Mouse (Mus musculus): ENCODE data around the gene Icam1.
A peak's percentile ranks its signal among the peaks of the same experiment; 100 is the strongest.
"Not testable (repeated sequence)": the region's sequence is repeated elsewhere in the genome, so short reads cannot be mapped to it uniquely, and the experiment has no call there.

Gene Icam1

DNA sequence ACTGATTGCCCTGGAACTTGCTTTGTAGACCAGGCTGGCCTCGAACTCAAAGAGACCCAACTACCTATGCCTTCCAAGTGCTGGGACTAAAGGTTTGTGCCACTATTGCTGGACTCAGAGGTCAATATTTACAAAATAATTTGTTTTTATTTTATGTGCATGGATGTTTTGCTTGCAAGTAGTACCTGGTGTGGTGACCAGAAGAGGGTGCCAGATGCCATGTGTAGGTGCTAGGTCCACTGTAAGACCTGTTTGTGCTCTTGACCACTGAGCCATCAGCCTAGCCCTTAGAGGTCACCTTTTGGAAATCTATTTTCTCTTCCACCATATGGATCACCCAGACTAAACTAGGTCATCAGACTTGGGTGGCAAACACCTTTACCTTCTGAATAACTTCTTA is 6.9 kb downstream of the Icam1 start:
- DNase-seq (ENCODE audit: low spot score in 2 of 2): no peak

GRCm38 (mm10) chr9:21025258-21025810 is 9.5 kb downstream of the Icam1 start:
- DNase-seq (ENCODE audit: low spot score in 2 of 2): peak in 1 of 2 experiments; percentile 62

DNA sequence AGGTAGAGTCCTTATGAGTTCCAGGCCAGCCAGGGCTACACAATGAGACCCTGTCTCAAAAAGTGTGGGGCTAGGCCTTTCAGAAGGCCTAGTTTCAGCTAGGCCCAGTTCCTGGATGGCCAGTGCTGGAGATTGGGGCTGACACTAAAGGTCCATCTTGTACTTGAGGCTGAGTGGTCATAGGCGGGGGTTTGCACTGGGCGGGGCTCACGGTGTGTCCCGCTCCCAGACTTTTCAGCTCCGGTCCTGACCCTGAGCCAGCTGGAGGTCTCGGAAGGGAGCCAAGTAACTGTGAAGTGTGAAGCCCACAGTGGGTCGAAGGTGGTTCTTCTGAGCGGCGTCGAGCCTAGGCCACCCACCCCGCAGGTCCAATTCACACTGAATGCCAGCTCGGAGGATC is 11.1 kb downstream of the Icam1 start:
- DNase-seq (ENCODE audit: low spot score in 2 of 2): no peak

DNA sequence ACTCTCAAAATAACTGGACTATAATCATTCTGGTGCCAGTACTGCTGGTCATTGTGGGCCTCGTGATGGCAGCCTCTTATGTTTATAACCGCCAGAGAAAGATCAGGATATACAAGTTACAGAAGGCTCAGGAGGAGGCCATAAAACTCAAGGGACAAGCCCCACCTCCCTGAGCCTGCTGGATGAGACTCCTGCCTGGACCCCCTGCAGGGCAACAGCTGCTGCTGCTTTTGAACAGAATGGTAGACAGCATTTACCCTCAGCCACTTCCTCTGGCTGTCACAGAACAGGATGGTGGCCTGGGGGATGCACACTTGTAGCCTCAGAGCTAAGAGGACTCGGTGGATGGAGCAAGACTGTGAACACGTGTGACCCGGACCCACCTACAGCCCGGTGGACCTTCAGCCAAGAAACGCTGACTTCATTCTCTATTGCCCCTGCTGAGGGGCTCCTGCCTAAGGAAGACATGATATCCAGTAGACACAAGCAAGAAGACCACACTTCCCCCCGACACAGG is 12.0 kb downstream of the Icam1 start:
- DNase-seq (ENCODE audit: low spot score in 2 of 2): no peak

DNA sequence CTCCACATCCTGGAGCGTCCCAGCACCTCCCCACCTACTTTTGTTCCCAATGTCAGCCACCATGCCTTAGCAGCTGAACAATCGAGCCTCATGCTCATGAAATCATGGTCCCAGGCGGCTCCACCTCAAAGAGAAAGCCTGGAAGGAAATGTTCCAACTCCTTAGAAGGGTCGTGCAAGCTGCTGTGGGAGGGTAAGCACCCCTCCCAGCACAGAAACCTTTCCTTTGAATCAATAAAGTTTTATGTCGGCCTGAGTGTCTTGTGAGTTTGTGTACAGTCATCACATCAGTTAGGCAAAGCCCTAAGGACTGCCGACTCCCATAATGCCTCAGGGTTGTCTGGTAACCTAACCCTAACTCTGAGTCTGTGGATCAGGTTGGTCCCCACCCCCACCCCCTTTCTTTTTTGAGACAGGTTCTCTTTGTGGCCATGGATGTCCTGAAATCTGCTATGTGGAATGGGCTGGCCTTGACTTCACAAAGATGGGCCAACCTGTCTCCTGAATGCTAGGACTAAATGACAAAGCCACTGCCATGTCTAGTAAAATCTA is 12.8 kb downstream of the Icam1 start:
- no peak for DNase-seq (ENCODE audit: low spot score in 2 of 2)

GRCm38 (mm10) chr9:21029291-21030054 is 13.7 kb downstream of the Icam1 start, which contains the start of gene Icam4:
TSS of gene Icam4 (plus strand) at chr9:21029373.
- DNase-seq (ENCODE audit: low spot score in 2 of 2): peak; percentile 66 to 82

DNA sequence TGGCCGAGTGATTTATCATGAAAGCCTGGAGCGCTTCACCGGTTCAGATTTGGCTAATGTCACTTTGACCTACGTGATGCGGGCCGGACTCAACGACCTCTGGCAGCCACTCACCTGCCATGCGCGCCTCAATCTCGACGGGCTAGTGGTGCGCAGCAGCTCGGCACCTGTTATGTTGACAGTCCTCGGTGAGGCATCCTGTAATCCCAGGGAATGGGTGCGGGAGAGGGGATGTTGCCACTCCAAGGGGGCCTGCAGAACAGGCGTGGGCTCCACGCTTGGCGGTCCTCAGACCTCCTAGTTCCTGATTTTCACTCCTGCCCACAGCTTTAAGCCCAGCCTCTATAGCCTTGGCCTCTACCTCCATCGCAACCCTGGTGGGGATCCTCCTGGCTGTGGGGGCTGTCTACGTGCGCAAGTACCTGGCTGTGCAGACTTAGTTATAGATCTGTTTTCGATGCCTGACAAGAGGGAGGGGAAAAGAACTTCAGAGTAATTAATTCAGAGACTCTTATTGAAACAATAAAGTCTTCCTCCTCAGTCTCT is 14.3 kb downstream of the Icam1 start:
- no peak for DNase-seq (ENCODE audit: low spot score in 2 of 2)

GRCm38 (mm10) chr9:21030781-21031250 is 15.0 kb downstream of the Icam1 start:
- peak; percentile 65 to 82 for DNase-seq (ENCODE audit: low spot score in 2 of 2)

DNA sequence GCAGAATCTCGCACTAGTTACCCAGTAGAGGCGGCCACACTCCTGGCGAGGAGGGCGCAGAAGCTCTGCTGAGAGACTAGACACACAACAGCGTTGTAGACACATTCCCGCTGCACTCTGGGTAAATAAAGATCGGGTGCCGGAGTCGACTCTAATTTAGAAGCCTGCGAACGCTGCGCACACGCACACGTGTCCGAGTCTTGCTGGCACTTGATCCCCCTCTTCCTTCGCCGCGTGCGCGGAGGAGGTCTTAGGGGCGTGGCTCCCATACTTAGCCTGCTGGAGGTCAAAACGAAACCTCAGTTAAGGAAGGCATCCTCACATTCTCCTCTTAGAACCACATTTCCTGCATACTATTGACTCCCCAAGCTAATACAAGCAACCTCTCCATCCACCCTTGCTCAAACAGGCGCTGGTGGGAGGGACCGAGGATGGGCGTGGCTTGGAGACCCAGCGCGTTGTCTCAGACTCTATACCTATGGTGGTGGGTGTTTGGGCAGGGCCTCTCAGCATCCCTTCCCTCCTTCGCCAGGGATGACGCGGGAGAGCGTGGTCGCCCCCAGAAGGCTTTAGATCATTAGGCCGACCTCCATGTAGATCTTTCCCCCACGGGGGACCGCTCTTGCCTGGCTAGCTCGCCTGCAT is 15.6 kb downstream of the Icam1 start:
- DNase-seq (ENCODE audit: low spot score in 2 of 2): peak in 1 of 2 experiments; percentile 55

DNA sequence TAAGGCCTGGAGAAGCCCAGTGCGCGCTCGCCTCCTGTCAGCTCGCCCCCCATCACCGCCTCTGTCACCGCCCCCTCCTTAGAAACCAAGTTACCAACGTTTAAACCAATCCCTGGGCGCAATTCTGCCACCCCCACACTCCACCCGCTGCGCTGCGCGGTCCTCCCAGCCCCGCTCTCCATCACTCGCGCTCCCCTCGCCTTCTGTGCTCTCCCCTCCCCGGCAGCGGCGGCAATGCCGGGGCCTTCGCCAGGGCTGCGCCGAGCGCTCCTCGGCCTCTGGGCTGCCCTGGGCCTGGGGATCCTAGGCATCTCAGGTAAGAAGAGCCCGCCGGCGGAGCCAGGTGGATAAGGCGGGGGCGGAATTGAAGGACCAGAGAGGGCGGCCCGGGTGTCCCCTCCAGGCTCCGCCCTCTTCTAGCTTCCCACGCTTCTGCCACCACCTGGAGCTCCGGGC is 16.1 kb downstream of the Icam1 start, which contains the start of gene Icam5:
TSS of gene Icam5 (plus strand) at position 178 of the 456 bp plus-strand sequence.
- no peak for DNase-seq (ENCODE audit: low spot score in 2 of 2)

GRCm38 (mm10) chr9:21032491-21032890 is 16.7 kb downstream of the Icam1 start:
- no peak for DNase-seq (ENCODE audit: low spot score in 2 of 2)

DNA sequence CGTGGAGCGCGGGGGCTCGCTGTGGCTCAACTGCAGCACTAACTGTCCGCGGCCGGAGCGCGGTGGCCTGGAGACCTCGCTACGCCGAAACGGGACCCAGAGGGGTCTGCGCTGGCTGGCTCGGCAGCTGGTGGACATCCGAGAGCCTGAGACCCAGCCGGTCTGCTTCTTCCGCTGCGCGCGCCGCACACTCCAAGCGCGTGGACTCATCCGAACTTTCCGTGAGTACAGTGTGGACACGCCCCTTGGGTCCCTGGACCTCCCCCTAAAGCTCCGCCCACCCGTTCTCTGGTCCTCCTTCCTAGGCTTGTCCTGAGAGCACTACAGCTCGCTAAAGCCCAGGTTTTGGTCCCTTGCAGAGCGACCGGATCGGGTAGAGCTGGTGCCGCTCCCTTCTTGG is 17.4 kb downstream of the Icam1 start:
- DNase-seq (ENCODE audit: low spot score in 2 of 2): peak; percentile 84

DNA sequence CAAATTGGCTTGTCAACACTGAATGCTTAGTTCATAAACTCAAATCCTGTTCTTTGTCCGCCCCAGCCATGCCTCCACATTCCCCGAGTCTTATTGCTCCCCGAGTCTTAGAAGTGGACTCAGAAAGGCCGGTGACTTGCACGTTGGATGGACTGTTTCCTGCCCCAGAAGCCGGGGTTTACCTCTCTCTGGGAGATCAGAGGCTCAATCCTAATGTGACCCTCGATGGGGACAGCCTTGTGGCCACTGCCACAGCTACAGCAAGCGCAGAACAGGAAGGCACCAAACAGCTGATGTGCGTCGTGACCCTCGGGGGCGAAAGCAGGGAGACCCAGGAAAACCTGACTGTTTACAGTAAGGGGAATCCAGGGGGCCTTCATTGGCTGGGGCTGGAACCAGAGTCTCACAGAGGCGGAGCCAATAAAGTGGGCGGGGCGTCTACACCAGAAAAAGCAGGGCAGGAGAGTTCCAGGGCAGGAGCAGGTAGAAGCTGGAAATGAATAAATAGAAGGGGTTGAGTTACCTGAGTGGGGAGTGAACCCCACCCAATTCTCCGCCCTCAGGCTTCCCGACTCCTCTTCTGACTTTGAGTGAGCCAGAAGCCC is 18.8 kb downstream of the Icam1 start:
- DNase-seq (ENCODE audit: low spot score in 2 of 2): no peak

GRCm38 (mm10) chr9:21035586-21035985 is 19.8 kb downstream of the Icam1 start:
- DNase-seq (ENCODE audit: low spot score in 2 of 2): no peak

DNA sequence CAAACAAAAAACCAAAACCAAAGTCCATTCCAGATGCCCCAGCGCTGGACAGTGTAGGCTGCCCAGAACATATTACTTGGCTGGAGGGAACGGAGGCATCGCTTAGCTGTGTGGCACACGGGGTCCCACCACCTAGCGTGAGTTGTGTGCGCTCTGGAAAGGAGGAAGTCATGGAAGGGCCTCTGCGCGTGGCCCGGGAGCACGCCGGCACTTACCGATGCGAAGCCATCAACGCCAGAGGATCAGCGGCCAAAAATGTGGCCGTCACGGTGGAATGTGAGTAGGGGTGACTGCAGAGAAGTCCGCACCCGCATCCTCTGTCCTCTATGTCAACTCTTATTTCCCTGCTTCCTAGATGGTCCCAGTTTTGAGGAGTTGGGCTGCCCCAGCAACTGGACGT is 20.4 kb downstream of the Icam1 start:
- DNase-seq (ENCODE audit: low spot score in 2 of 2): no peak

GRCm38 (mm10) chr9:21036666-21037065 is 20.9 kb downstream of the Icam1 start:
- DNase-seq (ENCODE audit: low spot score in 2 of 2): no peak

GRCm38 (mm10) chr9:21037481-21037891 is 21.7 kb downstream of the Icam1 start:
- DNase-seq (ENCODE audit: low spot score in 2 of 2): no peak

- DNase-seq (ENCODE audit: low spot score in 2 of 2): no peak
Observed at GRCm38 (mm10) chr9:21039779-21040178, 24.0 kb downstream of the Icam1 start.

- DNase-seq (ENCODE audit: low spot score in 2 of 2): no peak
Observed at GRCm38 (mm10) chr9:21041308-21041707, 25.5 kb downstream of the Icam1 start.

GRCm38 (mm10) chr9:21043563-21043962 is 27.8 kb downstream of the Icam1 start:
- DNase-seq (ENCODE audit: low spot score in 2 of 2): no peak

- not testable (repeated sequence) for DNase-seq (ENCODE audit: low spot score in 2 of 2)
Observed at GRCm38 (mm10) chr9:21044785-21045184, 29.0 kb downstream of the Icam1 start.
